Mouse (Mus musculus): ENCODE data around the gene Gm38394.
"Not testable (repeated sequence)": the region's sequence is repeated elsewhere in the genome, so short reads cannot be mapped to it uniquely, and the experiment has no call there.

Gm38394 gene

GRCm38 (mm10) chr1:133661203-133661933 is at the start of gene Gm38394:
TSS of gene Gm38394 (minus strand) at chr1:133661318.
- in situ Hi-C loops (cut with MseI, MboI): loop anchor here in 1 of 2 experiments (5.0 kb wide), 1 partner anchor 41 kb away; no protein-coding TSS in a partner anchor

GRCm38 (mm10) chr1:133710895-133711294 is 49.8 kb upstream of the Gm38394 start:
- in situ Hi-C loops (cut with MseI, MboI): no loop called here

- in situ Hi-C loops (cut with MseI, MboI): no loop called here
Measured at GRCm38 (mm10) chr1:133709292-133709691, 48.2 kb upstream of the Gm38394 start.

DNA sequence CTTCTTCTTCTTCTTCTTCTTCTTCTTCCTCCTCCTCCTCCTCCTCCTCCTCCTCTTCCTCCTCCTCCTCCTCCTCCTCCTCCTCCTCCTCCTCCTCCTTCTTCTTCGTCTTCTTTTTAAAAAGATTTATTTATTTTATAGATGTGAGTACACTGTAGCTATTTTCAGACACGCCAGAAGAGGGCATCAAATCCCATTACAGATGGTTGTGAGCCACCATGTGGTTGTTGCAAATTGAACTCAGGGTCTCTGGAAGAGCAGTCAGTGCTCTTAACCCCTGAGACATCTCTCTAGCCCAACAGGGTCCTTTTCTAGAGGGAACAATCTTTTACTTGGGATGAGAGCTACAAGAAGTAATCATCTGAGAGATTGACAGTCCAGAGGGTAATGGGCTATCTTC is 40.7 kb upstream of the Gm38394 start:
- in situ Hi-C loops (cut with MseI, MboI): loop anchor here in 1 of 2 experiments (5.0 kb wide), 1 partner anchor 40 kb away; the partner anchor contains the start of genes Gm38394 and Zbed6

DNA sequence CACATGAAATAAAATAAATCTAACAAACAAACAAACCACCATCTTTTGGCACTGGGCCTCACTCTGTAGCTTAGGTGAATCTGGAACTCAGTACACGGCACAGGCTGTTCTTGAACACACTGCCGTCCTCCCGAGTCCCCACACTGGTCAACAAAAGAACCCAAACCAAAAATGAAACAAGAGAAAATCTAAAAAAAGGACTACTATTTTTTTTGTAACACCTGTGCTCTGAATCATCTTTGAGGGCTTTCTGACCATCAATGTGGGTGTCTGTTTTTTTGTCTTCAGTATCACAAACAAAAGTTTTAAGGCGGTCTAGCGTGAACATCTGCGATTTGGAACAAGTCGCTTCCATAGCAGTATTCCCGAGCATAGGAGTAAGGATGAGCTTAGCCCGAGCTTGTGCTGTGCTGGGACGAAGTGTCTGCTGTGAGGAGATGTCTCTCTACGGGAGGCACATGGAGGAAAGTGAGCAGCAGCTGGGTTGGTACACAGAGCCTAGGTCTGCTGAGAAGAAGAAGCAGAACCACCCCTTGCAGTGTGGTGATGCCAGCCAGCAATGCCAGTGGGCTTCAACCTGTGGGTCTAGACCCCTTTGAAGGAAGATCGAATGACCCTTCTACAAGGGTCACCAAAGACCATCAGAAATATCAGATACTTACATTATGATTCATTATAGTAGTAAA is 37.0 kb upstream of the Gm38394 start:
- in situ Hi-C loops (cut with MseI, MboI): no loop called here

GRCm38 (mm10) chr1:133695901-133696300 is 34.8 kb upstream of the Gm38394 start:
- in situ Hi-C loops (cut with MseI, MboI): no loop called here

- in situ Hi-C loops (cut with MseI, MboI): no loop called here
Measured at GRCm38 (mm10) chr1:133694876-133695275, 33.8 kb upstream of the Gm38394 start.

GRCm38 (mm10) chr1:133694301-133694700 is 33.2 kb upstream of the Gm38394 start:
- in situ Hi-C loops (cut with MseI, MboI): no loop called here

DNA sequence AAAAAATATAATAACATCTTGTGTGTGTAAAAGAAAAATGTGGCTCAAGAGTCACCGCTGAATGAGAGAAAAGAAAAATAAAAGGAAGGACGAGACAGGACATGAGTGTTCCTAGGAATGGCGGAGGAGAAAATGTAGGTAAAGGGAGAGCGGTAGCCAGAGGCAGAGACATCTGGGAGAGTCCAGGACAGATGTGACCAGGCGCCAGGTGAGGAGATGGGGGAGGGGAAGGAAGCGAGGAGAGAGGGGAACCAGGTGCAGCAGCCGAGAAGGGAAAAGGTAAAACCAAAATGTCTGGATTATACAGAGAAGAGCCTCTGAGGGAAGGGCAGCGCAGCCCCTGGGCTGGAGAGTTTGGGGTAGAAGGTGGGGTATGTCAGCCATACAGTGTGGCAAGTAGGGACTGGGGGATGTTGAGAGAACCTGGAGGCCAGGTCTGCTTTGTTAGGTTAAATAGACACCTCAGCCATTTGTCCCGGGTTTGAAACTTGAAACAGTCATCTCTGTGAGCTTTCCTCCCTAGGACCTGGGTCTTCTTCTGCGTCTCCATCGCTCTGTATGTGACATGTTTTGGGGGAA is 32.5 kb upstream of the Gm38394 start:
- in situ Hi-C loops (cut with MseI, MboI): no loop called here

GRCm38 (mm10) chr1:133692195-133692594 is 31.1 kb upstream of the Gm38394 start:
- in situ Hi-C loops (cut with MseI, MboI): no loop called here

DNA sequence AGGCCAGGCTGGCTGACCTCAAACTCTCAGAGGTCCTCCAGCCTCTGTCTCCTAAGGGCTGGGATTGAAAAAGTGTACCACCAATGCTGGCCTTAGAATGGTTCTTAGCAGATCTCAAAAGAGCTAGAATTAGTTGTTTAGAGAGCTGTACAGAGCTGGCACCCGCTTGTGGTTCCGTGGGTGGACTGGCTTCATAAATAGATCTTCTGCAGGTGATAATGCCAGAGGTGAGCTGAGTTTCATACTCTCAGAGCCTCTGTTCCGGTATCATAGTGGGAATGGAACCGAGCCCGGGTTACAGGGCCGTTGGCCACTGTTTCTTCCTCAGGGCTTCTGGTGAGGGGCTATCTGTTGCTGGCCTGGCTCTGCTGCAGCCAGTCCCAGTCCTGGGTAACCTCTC is 29.9 kb upstream of the Gm38394 start:
- in situ Hi-C loops (cut with MseI, MboI): no loop called here

- in situ Hi-C loops (cut with MseI, MboI): no loop called here
Measured at GRCm38 (mm10) chr1:133689897-133690296, 28.8 kb upstream of the Gm38394 start, which contains the start of gene Lax1. TSS of gene Lax1 (minus strand) at chr1:133690108.

DNA sequence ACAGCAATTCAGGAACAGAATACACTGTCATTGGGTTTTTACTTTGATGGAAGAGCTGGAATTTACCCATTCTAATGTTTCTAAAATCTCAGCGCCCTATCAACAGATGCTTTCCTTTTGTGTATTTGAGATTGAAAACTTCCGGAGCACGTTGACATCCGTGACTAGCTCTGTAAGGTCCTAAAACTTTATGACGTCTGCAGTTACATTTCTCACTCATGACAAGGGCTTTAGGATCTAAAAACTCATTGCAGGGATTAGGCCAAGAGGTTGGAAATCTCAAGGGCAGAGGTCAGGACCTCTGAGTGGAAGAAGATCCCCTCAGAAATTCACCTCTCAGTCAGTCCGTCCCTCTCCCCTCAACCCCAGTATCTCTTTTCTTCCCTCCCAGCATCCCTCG is 27.2 kb upstream of the Gm38394 start:
- in situ Hi-C loops (cut with MseI, MboI): no loop called here

- in situ Hi-C loops (cut with MseI, MboI): no loop called here
Measured at GRCm38 (mm10) chr1:133685749-133686519, 24.8 kb upstream of the Gm38394 start.

GRCm38 (mm10) chr1:133671801-133672200 is 10.7 kb upstream of the Gm38394 start:
- in situ Hi-C loops (cut with MseI, MboI): no loop called here

GRCm38 (mm10) chr1:133671266-133671665 is 10.1 kb upstream of the Gm38394 start:
- in situ Hi-C loops (cut with MseI, MboI): no loop called here

- in situ Hi-C loops (cut with MseI, MboI): no loop called here
Measured at GRCm38 (mm10) chr1:133670776-133671175, 9.7 kb upstream of the Gm38394 start.

- in situ Hi-C loops (cut with MseI, MboI): no loop called here
Measured at GRCm38 (mm10) chr1:133670190-133670589, 9.1 kb upstream of the Gm38394 start.

- in situ Hi-C loops (cut with MseI, MboI): no loop called here
Measured at GRCm38 (mm10) chr1:133668618-133669017, 7.5 kb upstream of the Gm38394 start.

DNA sequence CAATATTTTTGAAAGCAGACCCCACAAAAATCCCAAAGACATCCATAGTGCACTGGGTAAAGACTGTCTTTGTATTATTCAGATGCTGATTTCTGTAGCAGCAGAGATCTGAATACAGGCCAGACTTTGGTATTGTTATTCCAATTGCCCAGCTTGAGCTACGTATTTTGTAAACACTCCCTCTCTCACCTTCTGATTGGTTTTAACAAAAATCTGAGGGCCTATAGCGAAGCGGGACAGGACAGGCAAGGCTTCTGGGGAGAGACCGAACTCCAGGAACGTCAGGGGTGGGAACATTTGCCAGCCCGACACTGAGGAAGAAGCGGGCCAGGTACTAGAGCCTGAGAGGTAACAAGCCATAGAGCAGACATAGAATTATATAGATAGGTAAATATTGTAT is 6.6 kb upstream of the Gm38394 start:
- in situ Hi-C loops (cut with MseI, MboI): no loop called here

GRCm38 (mm10) chr1:133665713-133666112 is 4.6 kb upstream of the Gm38394 start:
- in situ Hi-C loops (cut with MseI, MboI): not testable (repeated sequence)

Data from mouse trophoblast stem cell (cell line).